Comparison of ENCODE assay signal across 8 mouse cellular contexts in the genomic region with DNA sequence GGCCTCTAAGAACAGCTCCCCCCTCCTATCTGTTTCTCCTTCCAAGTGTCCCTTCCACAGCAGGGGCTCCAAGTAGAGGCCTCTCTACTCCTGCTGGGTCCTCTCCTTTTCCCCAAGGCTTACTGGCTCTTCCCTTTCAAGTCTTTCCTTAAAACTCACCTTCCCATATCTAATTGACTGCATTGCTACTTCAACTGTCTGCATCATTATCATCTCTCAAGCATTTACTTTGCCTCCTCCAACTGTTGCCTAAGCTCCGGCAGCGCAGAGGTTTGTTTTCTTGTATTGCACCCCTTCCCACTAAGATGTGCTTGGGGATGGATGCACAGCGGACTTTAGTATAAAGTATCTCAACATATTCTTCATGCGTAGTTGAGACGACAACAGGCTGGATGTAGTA. TPM values are rescaled to one million over a fixed set of nuclear protein-coding genes. Genes with fewer than 3 reads are reported as not detected.
A peak's percentile ranks its signal among the peaks of the same experiment; 100 is the strongest.
DNase-seq lines count a peak whose midpoint lies in the region; ATAC-seq and TF ChIP-seq lines count a peak whose summit lies in the region.

No protein-coding gene starts in this region.

- DNase-seq in heart, adult 8-10 months (ENCODE audit: low spot score): no peak
- DNase-seq in forebrain, embryonic 14.5 days (ENCODE audit: low spot score): no peak
- DNase-seq in left cerebral cortex, postnatal 36 days (ENCODE audit: low spot score in 2 of 2): no peak
- DNase-seq in thymus, postnatal 0 days (ENCODE audit: low spot score): no peak

- H3K36me3 ChIP-seq in heart, embryonic 12.5 days: peaks cover 43% of the 10 kb centered on the region
- peaks cover 46% of the 10 kb centered on the region for H3K36me3 ChIP-seq in E14TG2a.4 (ENCODE audit: insufficient read depth, low read length)
- peaks cover 36% of the 10 kb centered on the region for H3K36me3 ChIP-seq in forebrain, embryonic 14.5 days (ENCODE audit: control insufficient read depth, insufficient read depth, low read length)
- peaks cover 43% of the 10 kb centered on the region for H3K36me3 ChIP-seq in liver, embryonic 15.5 days (replicated peaks)

- ATAC-seq in heart, embryonic 12.5 days (ENCODE audit: insufficient number of reproducible peaks, low FRiP score): no peak
- no peak for ATAC-seq in forebrain, embryonic 14.5 days
- ATAC-seq in liver, embryonic 15.5 days (ENCODE audit: insufficient read depth): no peak
- no peak for ATAC-seq in frontal cortex, adult (ENCODE audit: low TSS enrichment)

- peak overlapping the region; percentile 71 for H3K4me3 ChIP-seq in heart, embryonic 12.5 days
- peak overlapping the region; percentile 85 for H3K4me3 ChIP-seq in E14TG2a.4 (replicated peaks; ENCODE audit: low read length)
- H3K4me3 ChIP-seq in forebrain, embryonic 14.5 days (ENCODE audit: low read depth, low read length): peak overlapping the region; percentile 60
- peak overlapping the region; percentile 77 for H3K4me3 ChIP-seq in liver, embryonic 15.5 days (replicated peaks)

- H3K4me1 ChIP-seq in heart, embryonic 12.5 days (replicated peaks): peaks cover 18% of the 10 kb centered on the region
- peaks cover 70% of the 10 kb centered on the region for H3K4me1 ChIP-seq in E14TG2a.4 (replicated peaks; ENCODE audit: low read depth, low read length)
- H3K4me1 ChIP-seq in forebrain, embryonic 14.5 days (ENCODE audit: control insufficient read depth, insufficient read depth, low read length): peaks cover 8% of the 10 kb centered on the region
- H3K4me1 ChIP-seq in liver, embryonic 15.5 days (replicated peaks): peaks cover 39% of the 10 kb centered on the region

- intact Hi-C loops in left cerebral cortex, postnatal 36 days (cut with DNase I): loop anchor here (5.0 kb wide), 2 partner anchors 40 to 90 kb away; partner anchors contain the start of genes Dbnl and Polm

- no peaks in the 10 kb centered on the region for H3K9me3 ChIP-seq in heart, embryonic 12.5 days (replicated peaks)
- H3K9me3 ChIP-seq in E14TG2a.4 (ENCODE audit: low read length): no peaks in the 10 kb centered on the region
- H3K9me3 ChIP-seq in forebrain, embryonic 14.5 days (replicated peaks; ENCODE audit: control insufficient read depth, low read length): no peaks in the 10 kb centered on the region
- no peaks in the 10 kb centered on the region for H3K9me3 ChIP-seq in liver, embryonic 15.5 days (replicated peaks)

- TF ChIP-seq CTCF in E14TG2a.4 (conservative IDR thresholded peaks at IDR 0.05; ENCODE audit: low read length): no peak

- no peaks in the 10 kb centered on the region for H3K27me3 ChIP-seq in heart, embryonic 12.5 days (replicated peaks)
- no peaks in the 10 kb centered on the region for H3K27me3 ChIP-seq in E14TG2a.4 (ENCODE audit: insufficient read depth, low read length)
- H3K27me3 ChIP-seq in forebrain, embryonic 14.5 days (replicated peaks; ENCODE audit: control insufficient read depth, insufficient read depth, low read length): no peaks in the 10 kb centered on the region
- no peaks in the 10 kb centered on the region for H3K27me3 ChIP-seq in liver, embryonic 15.5 days

- peak overlapping the region; percentile 79 for H3K9ac ChIP-seq in heart, embryonic 12.5 days
- peak overlapping the region; percentile 58 for H3K9ac ChIP-seq in forebrain, embryonic 14.5 days (ENCODE audit: low read length)
- H3K9ac ChIP-seq in liver, embryonic 15.5 days: peak overlapping the region; percentile 65

- H3K27ac ChIP-seq in heart, embryonic 12.5 days (ENCODE audit: poor library complexity, severe bottlenecking): no peak overlapping the region
- H3K27ac ChIP-seq in forebrain, embryonic 14.5 days (ENCODE audit: low read depth, low read length): no peak overlapping the region
- H3K27ac ChIP-seq in liver, embryonic 15.5 days (replicated peaks): no peak overlapping the region

- WGBS in heart, embryonic 12.5 days: 5% methylated on average over 5 of the region's 5 CpGs
- WGBS in forebrain, embryonic 14.5 days: 5% methylated on average over 5 of the region's 5 CpGs
- 3% methylated on average over 5 of the region's 5 CpGs for WGBS in liver, embryonic 15.5 days (ENCODE audit: insufficient replicate concordance)

- peak overlapping the region; percentile 73 for H3K4me2 ChIP-seq in heart, embryonic 12.5 days
- peak overlapping the region; percentile 62 for H3K4me2 ChIP-seq in forebrain, embryonic 14.5 days (ENCODE audit: low read length)
- H3K4me2 ChIP-seq in liver, embryonic 15.5 days: peak overlapping the region; percentile 94

RNA-seq across cellular contexts. Expression of gene Pold2, which starts 0.7 kb away (rescaled TPM):
- polyA plus RNA-seq in heart, embryonic 12.5 days (2016; fragmentation: Nextera tagmentation; extraction: Ambion mirVana): 102 and 106 TPM in 2 replicates
- 10 to 100 TPM; 33.1 to 50.4 (median 39.8) TPM for total RNA-seq in heart, adult 8-10 months (2022)
- 65.0 and 73.0 TPM in 2 replicates for polyA plus RNA-seq in forebrain, embryonic 14.5 days (2014; fragmentation: Nextera tagmentation; extraction: Ambion mirVana)
- polyA plus RNA-seq in liver, embryonic 15.5 days (2015; fragmentation: Nextera tagmentation; extraction: Ambion mirVana): 58.8 and 64.0 TPM in 2 replicates
- 10 to 100 TPM; 18.0 to 19.2 TPM for total RNA-seq in left cerebral cortex, postnatal 36 days (2021)
- polyA plus RNA-seq in thymus, postnatal 0 days (2015; fragmentation: Nextera tagmentation; extraction: Ambion mirVana): 97.0 and 118 TPM in 2 replicates

RNA-seq across cellular contexts. Expression of gene Aebp1, which starts 15.7 kb away (rescaled TPM):
- polyA plus RNA-seq in heart, embryonic 12.5 days (2016; fragmentation: Nextera tagmentation; extraction: Ambion mirVana): 31.8 and 34.7 TPM in 2 replicates
- total RNA-seq in heart, adult 8-10 months (2022): 10 to 100 TPM; 14.9 to 28.0 (median 19.4) TPM
- polyA plus RNA-seq in forebrain, embryonic 14.5 days (2014; fragmentation: Nextera tagmentation; extraction: Ambion mirVana): 6.8 and 13.0 TPM in 2 replicates
- polyA plus RNA-seq in liver, embryonic 15.5 days (2015; fragmentation: Nextera tagmentation; extraction: Ambion mirVana): 7.0 and 8.2 TPM in 2 replicates
- 10 to 100 TPM; 12.4 to 19.1 TPM for total RNA-seq in left cerebral cortex, postnatal 36 days (2021)
- 4.3 and 4.6 TPM in 2 replicates for polyA plus RNA-seq in thymus, postnatal 0 days (2015; fragmentation: Nextera tagmentation; extraction: Ambion mirVana)

RNA-seq across cellular contexts. Expression of gene Myl7, which starts 21.2 kb away (rescaled TPM):
- 5,530 and 5,941 TPM in 2 replicates for polyA plus RNA-seq in heart, embryonic 12.5 days (2016; fragmentation: Nextera tagmentation; extraction: Ambion mirVana)
- 100 to 1,000 TPM; 455 to 787 (median 725) TPM for total RNA-seq in heart, adult 8-10 months (2022)
- not detected in 2 replicates for polyA plus RNA-seq in forebrain, embryonic 14.5 days (2014; fragmentation: Nextera tagmentation; extraction: Ambion mirVana)
- polyA plus RNA-seq in liver, embryonic 15.5 days (2015; fragmentation: Nextera tagmentation; extraction: Ambion mirVana): 4.5 and 5.0 TPM in 2 replicates
- total RNA-seq in left cerebral cortex, postnatal 36 days (2021): not detected
- polyA plus RNA-seq in thymus, postnatal 0 days (2015; fragmentation: Nextera tagmentation; extraction: Ambion mirVana): 6.8 and 7.0 TPM in 2 replicates

RNA-seq across cellular contexts. Expression of gene Polm, which starts 39.6 kb away (rescaled TPM):
- polyA plus RNA-seq in heart, embryonic 12.5 days (2016; fragmentation: Nextera tagmentation; extraction: Ambion mirVana): 8.4 and 9.0 TPM in 2 replicates
- 1 to 10 TPM; 1.8 to 3.3 (median 2.8) TPM for total RNA-seq in heart, adult 8-10 months (2022)
- polyA plus RNA-seq in forebrain, embryonic 14.5 days (2014; fragmentation: Nextera tagmentation; extraction: Ambion mirVana): 3.9 and 5.3 TPM in 2 replicates
- 1.9 and 2.2 TPM in 2 replicates for polyA plus RNA-seq in liver, embryonic 15.5 days (2015; fragmentation: Nextera tagmentation; extraction: Ambion mirVana)
- 10 to 100 TPM in 1 of 2 experiments, 1 to 10 TPM in 1; 8.9 to 13.7 TPM for total RNA-seq in left cerebral cortex, postnatal 36 days (2021)
- polyA plus RNA-seq in thymus, postnatal 0 days (2015; fragmentation: Nextera tagmentation; extraction: Ambion mirVana): 8.7 and 9.5 TPM in 2 replicates

Comparison
In these comparisons a context has a peak if more than half of its experiments do, and no peak if none do; other contexts are left out.
1. RNA of gene Myl7, which starts 21.2 kb away (polyA plus RNA-seq): 5,530 to 5,941 TPM in heart, embryonic 12.5 days; 6.8 to 7.0 TPM in thymus, postnatal 0 days, 4.5 to 5.0 TPM in liver, embryonic 15.5 days and not detected in forebrain, embryonic 14.5 days; every median in the first group is over 100 times any median in the second.
2. Peak in every context shown above with its lines, with median percentiles within 50 percentile points of each other: H3K4me2 ChIP-seq, H3K4me3 ChIP-seq and H3K9ac ChIP-seq.